Mouse (Mus musculus) brain, embryonic 14.5 days (tissue): ENCODE data around the gene Usp7.

Experiments
- CTCF ChIP-seq: fragments of 200-500 bp; IDR thresholded peaks from 2 replicates; pipeline ENCODE4 v1.5.1; 2012; ENCODE audit warnings: inconsistent platforms, mild to moderate bottlenecking, moderate library complexity, borderline replicate concordance; ENCODE audit not compliant: insufficient read depth, insufficient read length; ENCODE audit errors: extremely low read depth
- POLR2A ChIP-seq: fragments of 200-500 bp; IDR thresholded peaks from 2 replicates; pipeline ENCODE4 v1.6.1; 2012; ENCODE audit warnings: mild to moderate bottlenecking, inconsistent platforms, borderline replicate concordance; ENCODE audit not compliant: poor library complexity, insufficient read depth, insufficient read length, severe bottlenecking; ENCODE audit errors: extremely low read depth

GRCm38 (mm10) chr16:8737666-8738541, 54.2 kb downstream of the Usp7 start:
- TF ChIP-seq CTCF (no peak), POLR2A (no peak)
